Mouse (Mus musculus): ENCODE measurements around the gene Klhl40. TPM values are rescaled to one million over a fixed set of nuclear protein-coding genes. Genes with fewer than 3 reads are reported as not detected.
A peak's percentile ranks its signal among the peaks of the same experiment; 100 is the strongest.

Gene Klhl40
- 12.4 and 14.1 TPM in 2 replicates for polyA plus RNA-seq (2012; rRNA removed)
- polyA plus RNA-seq (2014; fragmentation: Nextera tagmentation; extraction: Ambion mirVana): 16.0 and 20.8 TPM in 2 replicates

GRCm38 (mm10) chr9:121777484-121778065 lies at the start of gene Klhl40:
Klhl40 (plus strand) TSS chr9:121777607.
- DNase-seq (ENCODE audit: low spot score): no peak
- 15% methylated on average over 30 of the region's 30 CpGs for WGBS
- Histone ChIP-seq H3K27ac (replicated peaks; ENCODE audit: low read depth, low read length) (no peak within 1 kb of the TSS), H3K4me2 (replicated peaks; ENCODE audit: low read depth, low read length, severe bottlenecking) (peak within 1 kb of the TSS; percentile 57), H3K4me1 (ENCODE audit: control insufficient read depth, insufficient read depth, low read length) (peaks cover 10% of the 10 kb centered on the region; the same call in 1 of the 2 replicates), H3K36me3 (ENCODE audit: control insufficient read depth, insufficient read depth, low read length) (no peaks in the 10 kb centered on the region), H3K4me3 (replicated peaks; ENCODE audit: low read length) (peak within 1 kb of the TSS; percentile 31), H3K9ac (ENCODE audit: low read depth, low read length, severe bottlenecking) (no peak within 1 kb of the TSS), H3K27me3 (ENCODE audit: control insufficient read depth, insufficient read depth, low read length) (peaks cover 29% of the 10 kb centered on the region), H3K9me3 (ENCODE audit: control insufficient read depth, low read length) (no peaks in the 10 kb centered on the region)
- no peak for TF ChIP-seq POLR2A (IDR thresholded peaks at IDR 0.05; ENCODE audit: borderline replicate concordance, extremely low read depth, insufficient read depth, insufficient read length)
- ATAC-seq (ENCODE audit: low FRiP score, low read depth): peak; percentile 77

- peaks cover 76% of the 10 kb centered on the region for H3K36me3 ChIP-seq (ENCODE audit: control insufficient read depth, insufficient read depth, low read length)
- H3K27ac ChIP-seq (replicated peaks; ENCODE audit: low read depth, low read length): no peak overlapping the region
- ATAC-seq (ENCODE audit: low FRiP score, low read depth) (no peak), DNase-seq (ENCODE audit: low spot score) (no peak)
- no peak for TF ChIP-seq POLR2A (IDR thresholded peaks at IDR 0.05; ENCODE audit: borderline replicate concordance, extremely low read depth, insufficient read depth, insufficient read length)
- H3K27me3 ChIP-seq (ENCODE audit: control insufficient read depth, insufficient read depth, low read length): no peaks in the 10 kb centered on the region
- WGBS: 92% methylated on average over 6 of the region's 6 CpGs
- H3K9me3 ChIP-seq (ENCODE audit: control insufficient read depth, low read length): no peaks in the 10 kb centered on the region
- no peak overlapping the region for H3K4me2 ChIP-seq (replicated peaks; ENCODE audit: low read depth, low read length, severe bottlenecking)
- H3K9ac ChIP-seq (ENCODE audit: low read depth, low read length, severe bottlenecking): no peak overlapping the region
- H3K4me1 ChIP-seq (ENCODE audit: control insufficient read depth, insufficient read depth, low read length): no peaks in the 10 kb centered on the region
- H3K4me3 ChIP-seq (replicated peaks; ENCODE audit: low read length): no peak overlapping the region
These were observed 36.9 kb upstream of the Klhl40 start for GRCm38 (mm10) chr9:121740490-121740889.

- H3K27me3 ChIP-seq (ENCODE audit: control insufficient read depth, insufficient read depth, low read length): no peaks in the 10 kb centered on the region
- no peaks in the 10 kb centered on the region for H3K9me3 ChIP-seq (ENCODE audit: control insufficient read depth, low read length)
- no peak overlapping the region for H3K4me2 ChIP-seq (replicated peaks; ENCODE audit: low read depth, low read length, severe bottlenecking)
- WGBS: 95% methylated on average over 3 of the region's 3 CpGs
- H3K36me3 ChIP-seq (ENCODE audit: control insufficient read depth, insufficient read depth, low read length): peaks cover 76% of the 10 kb centered on the region
- H3K27ac ChIP-seq (replicated peaks; ENCODE audit: low read depth, low read length): no peak overlapping the region
- TF ChIP-seq POLR2A (IDR thresholded peaks at IDR 0.05; ENCODE audit: borderline replicate concordance, extremely low read depth, insufficient read depth, insufficient read length): no peak
- H3K9ac ChIP-seq (ENCODE audit: low read depth, low read length, severe bottlenecking): no peak overlapping the region
- no peak for ATAC-seq (ENCODE audit: low FRiP score, low read depth)
- H3K4me1 ChIP-seq (ENCODE audit: control insufficient read depth, insufficient read depth, low read length): no peaks in the 10 kb centered on the region
- H3K4me3 ChIP-seq (replicated peaks; ENCODE audit: low read length): no peak overlapping the region
- DNase-seq (ENCODE audit: low spot score): no peak
These were observed 36.2 kb upstream of the Klhl40 start for GRCm38 (mm10) chr9:121741168-121741567.

GRCm38 (mm10) chr9:121744051-121744450 lies 33.4 kb upstream of the Klhl40 start:
- peaks cover 90% of the 10 kb centered on the region for H3K36me3 ChIP-seq (ENCODE audit: control insufficient read depth, insufficient read depth, low read length)
- no peaks in the 10 kb centered on the region for H3K4me1 ChIP-seq (ENCODE audit: control insufficient read depth, insufficient read depth, low read length)
- no peak overlapping the region for H3K27ac ChIP-seq (replicated peaks; ENCODE audit: low read depth, low read length)
- no peak for DNase-seq (ENCODE audit: low spot score)
- ATAC-seq (ENCODE audit: low FRiP score, low read depth): no peak
- TF ChIP-seq POLR2A (IDR thresholded peaks at IDR 0.05; ENCODE audit: borderline replicate concordance, extremely low read depth, insufficient read depth, insufficient read length): no peak
- no peak overlapping the region for H3K9ac ChIP-seq (ENCODE audit: low read depth, low read length, severe bottlenecking)
- no peak overlapping the region for H3K4me2 ChIP-seq (replicated peaks; ENCODE audit: low read depth, low read length, severe bottlenecking)
- no peak overlapping the region for H3K4me3 ChIP-seq (replicated peaks; ENCODE audit: low read length)
- 90% methylated on average over 8 of the region's 8 CpGs for whole genome bisulfite sequencing
- H3K27me3 ChIP-seq (ENCODE audit: control insufficient read depth, insufficient read depth, low read length): no peaks in the 10 kb centered on the region
- H3K9me3 ChIP-seq (ENCODE audit: control insufficient read depth, low read length): no peaks in the 10 kb centered on the region

GRCm38 (mm10) chr9:121752774-121753173 lies 24.6 kb upstream of the Klhl40 start:
- no peaks in the 10 kb centered on the region for H3K27me3 ChIP-seq (ENCODE audit: control insufficient read depth, insufficient read depth, low read length)
- no peak for DNase-seq (ENCODE audit: low spot score)
- H3K4me2 ChIP-seq (replicated peaks; ENCODE audit: low read depth, low read length, severe bottlenecking): no peak overlapping the region
- no peak for TF ChIP-seq POLR2A (IDR thresholded peaks at IDR 0.05; ENCODE audit: borderline replicate concordance, extremely low read depth, insufficient read depth, insufficient read length)
- peaks cover 89% of the 10 kb centered on the region for H3K36me3 ChIP-seq (ENCODE audit: control insufficient read depth, insufficient read depth, low read length)
- H3K9me3 ChIP-seq (ENCODE audit: control insufficient read depth, low read length): no peaks in the 10 kb centered on the region
- ATAC-seq (ENCODE audit: low FRiP score, low read depth): no peak
- H3K9ac ChIP-seq (ENCODE audit: low read depth, low read length, severe bottlenecking): no peak overlapping the region
- no peak overlapping the region for H3K27ac ChIP-seq (replicated peaks; ENCODE audit: low read depth, low read length)
- WGBS: 93% methylated on average over 9 of the region's 9 CpGs
- H3K4me3 ChIP-seq (replicated peaks; ENCODE audit: low read length): no peak overlapping the region
- peaks cover 2% of the 10 kb centered on the region; the same call in 1 of the 2 replicates for H3K4me1 ChIP-seq (ENCODE audit: control insufficient read depth, insufficient read depth, low read length)
